Mouse (Mus musculus): ENCODE data around the gene Tspan11. TPM values are rescaled to one million over a fixed set of nuclear protein-coding genes. Genes with fewer than 3 reads are reported as not detected.

Tspan11 gene
- total RNA-seq (2022) = 1 to 10 TPM in 2 of 4 experiments, under 1 TPM in 2; 0.24 to 1.5 (median 0.68) TPM

DNA sequence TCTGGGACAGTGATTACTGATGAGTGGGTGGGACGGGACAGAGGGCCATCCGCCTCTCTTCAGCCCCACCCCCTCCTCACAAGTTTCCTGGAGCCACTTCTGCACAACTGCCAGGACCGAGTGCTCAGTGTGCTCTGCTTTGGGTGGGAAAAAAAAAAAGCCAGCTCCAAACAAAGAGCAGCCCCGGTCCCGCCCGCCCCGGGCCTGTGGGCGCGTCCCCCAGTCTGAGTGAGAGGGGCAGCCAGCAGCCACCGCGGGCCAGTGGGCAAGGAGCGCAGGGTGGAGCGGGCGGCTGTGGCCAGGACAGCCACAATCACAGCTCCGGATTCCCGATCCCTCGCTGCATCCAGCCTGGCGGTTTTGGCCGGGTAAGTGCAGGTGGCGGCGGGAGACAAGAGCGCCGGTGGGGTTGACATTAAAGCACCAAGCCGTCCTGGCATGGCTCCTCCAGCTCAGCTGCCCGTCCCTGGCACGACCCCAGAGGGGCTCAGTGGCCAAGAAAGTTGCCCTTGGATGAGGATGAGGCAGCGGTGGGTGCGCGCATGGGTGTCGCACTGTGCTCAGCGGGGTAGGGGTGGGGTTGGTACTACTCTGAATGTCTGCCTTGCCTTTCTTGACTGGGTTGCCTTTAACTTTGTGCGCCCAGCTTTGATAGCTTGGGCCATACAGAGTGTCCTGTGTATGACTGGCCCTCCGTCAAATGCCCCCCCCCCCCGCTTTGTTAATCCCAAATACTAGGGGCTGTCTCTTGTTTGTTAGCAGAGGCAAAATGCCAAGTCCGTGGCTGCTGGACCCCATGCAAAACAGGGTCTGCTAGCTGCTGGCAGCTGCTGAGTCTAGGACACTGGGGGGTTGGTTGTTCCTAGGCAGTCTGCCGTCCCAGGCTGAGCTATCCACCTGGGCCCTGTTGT, at the start of gene Tspan11:
Tspan11 (plus strand) TSS at position 79 of the 911 bp plus-strand sequence.
- DNase-seq (ENCODE audit: low spot score in 2 of 2) = peak in 1 of 2 experiments; percentile 24

DNA sequence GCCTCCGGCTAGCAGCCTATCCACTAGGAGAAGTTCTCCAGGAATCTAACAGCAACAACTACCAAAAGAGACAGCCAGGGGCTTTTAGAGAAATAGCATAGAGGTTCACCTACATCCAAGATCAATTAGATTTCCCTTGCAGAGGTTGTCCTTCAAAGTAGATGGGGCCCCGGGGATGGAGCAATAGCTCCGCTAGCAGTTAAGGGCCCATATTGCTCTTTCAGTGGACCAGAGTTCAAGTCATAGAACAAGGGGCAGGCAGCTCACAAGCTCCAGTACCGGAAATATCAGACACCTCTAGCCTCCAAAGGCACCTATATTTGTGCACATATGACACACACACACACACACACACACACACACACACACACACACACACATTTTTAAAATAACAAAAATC, 49.5 kb upstream of the Tspan11 start:
- DNase-seq (ENCODE audit: low spot score in 2 of 2) = no peak

DNA sequence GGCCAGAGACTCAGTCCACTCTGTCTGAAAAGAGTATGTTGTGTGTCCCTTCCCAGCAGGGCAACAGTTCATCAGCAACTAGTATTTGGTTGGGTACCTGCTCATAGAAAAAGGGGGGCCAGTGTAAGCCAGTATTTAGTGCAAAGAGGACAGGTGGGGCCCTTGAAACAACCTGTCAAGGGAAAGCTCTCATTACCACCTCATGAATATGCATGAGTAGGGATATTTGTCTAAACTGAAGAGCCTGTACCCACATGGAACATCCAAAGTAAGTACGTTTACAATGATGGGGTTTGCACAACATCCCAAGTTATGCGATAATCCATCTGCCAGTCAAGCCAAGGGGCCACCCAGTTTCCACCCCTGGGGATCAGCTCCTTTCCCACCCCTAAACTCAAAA, 47.9 kb upstream of the Tspan11 start:
- DNase-seq (ENCODE audit: low spot score in 2 of 2) = no peak

- DNase-seq (ENCODE audit: low spot score in 2 of 2) = no peak
Observed at GRCm38 (mm10) chr6:127840171-127840570, 47.2 kb upstream of the Tspan11 start.

DNA sequence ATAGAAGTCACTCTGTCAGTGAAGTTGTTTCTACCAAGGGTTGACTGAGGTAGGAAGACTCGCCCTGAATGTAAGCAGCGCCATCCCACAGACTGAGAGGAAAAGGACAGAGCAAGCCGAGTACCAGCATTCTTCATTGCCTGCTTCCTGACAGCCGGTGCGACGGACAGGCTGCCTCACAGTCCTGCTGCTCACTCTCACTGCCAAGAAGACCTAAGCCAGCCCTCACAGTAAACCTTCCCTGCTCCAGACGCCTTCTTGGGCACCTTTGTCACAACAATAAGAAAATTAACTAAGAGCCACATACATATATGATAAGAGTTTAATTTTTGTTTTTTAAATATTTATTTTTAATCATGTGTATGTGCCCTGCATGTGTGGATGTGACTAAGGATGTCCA, 46.1 kb upstream of the Tspan11 start:
- no peak for DNase-seq (ENCODE audit: low spot score in 2 of 2)

DNA sequence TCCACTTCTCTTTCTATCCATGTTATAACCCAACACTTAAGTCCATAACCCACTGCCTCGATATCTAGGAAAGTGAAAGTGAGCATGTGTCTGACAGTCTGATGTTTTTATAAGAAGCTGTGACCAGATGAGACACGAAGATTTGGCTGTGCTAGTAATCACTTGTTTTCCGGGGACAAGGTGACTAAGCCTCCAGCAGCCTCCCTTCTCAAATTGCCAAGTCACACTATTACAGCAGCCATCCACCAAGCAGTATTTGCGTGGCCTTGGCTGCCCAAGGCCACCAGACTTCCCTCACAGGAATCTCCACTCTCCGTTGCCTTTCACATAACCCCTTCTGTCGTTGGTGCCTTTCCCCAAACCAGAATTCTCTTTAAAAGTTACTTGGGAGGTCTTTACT, 40.9 kb upstream of the Tspan11 start:
- DNase-seq (ENCODE audit: low spot score in 2 of 2) = no peak

DNA sequence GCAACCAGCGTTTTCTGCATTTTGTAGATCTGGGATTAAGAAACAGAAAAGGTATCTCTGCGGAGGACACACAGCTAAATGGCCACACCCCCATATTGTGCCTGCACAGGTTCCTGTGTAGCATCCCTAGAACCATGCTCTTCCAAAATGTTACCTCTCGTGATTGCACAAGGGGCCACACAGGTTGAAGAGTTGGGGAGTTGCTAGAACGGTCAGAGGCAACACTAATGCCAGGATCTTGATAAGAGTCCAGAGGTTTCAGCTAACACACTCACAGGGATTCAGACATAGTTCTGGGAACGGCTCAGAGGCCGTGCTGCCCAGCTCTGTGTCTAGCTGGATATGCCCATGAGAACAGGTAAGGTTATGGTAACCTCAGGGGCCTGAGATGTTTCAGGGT, 37.9 kb upstream of the Tspan11 start:
- no peak for DNase-seq (ENCODE audit: low spot score in 2 of 2)

DNA sequence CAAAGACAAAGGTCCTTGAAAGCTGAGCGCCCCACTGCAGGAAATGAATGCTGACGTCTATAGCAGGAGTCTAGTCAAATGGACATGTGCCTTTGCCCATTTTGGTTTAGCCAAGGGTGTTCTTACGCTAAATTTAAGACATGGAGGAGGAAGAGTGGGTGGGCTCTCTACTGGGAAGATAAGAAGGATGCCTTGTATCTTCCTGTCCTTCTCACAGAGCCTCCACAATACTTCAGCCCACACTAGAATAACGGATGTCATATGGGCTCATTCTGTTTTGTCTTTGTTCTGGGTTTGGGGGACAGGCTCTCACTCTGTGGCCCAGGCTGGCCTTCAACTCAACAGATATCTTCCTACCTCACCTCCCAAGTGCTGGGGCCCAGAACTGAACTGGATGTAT, 35.8 kb upstream of the Tspan11 start:
- no peak for DNase-seq (ENCODE audit: low spot score in 2 of 2)

GRCm38 (mm10) chr6:127853241-127853640, 34.1 kb upstream of the Tspan11 start:
- DNase-seq (ENCODE audit: low spot score in 2 of 2) = no peak

GRCm38 (mm10) chr6:127853771-127854687, 33.4 kb upstream of the Tspan11 start:
- DNase-seq (ENCODE audit: low spot score in 2 of 2) = no peak

DNA sequence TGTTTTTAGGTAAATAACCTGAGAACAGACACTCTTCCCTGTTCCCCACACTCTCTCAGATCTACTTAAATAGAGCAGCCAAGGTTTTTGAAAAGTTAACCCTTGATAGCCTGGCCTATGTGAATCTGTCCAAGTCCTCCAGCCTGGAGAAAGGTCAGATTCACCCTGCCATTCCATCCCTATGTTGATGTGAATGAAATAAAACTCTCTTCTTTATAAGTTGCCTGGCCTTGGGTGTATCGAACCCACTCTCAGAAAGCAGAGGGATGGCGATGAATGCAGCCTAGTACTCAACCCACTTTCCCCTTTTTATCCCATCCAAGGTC, 32.7 kb upstream of the Tspan11 start:
- DNase-seq (ENCODE audit: low spot score in 2 of 2) = no peak

GRCm38 (mm10) chr6:127855711-127856295, 31.6 kb upstream of the Tspan11 start:
- DNase-seq (ENCODE audit: low spot score in 2 of 2) = no peak

DNA sequence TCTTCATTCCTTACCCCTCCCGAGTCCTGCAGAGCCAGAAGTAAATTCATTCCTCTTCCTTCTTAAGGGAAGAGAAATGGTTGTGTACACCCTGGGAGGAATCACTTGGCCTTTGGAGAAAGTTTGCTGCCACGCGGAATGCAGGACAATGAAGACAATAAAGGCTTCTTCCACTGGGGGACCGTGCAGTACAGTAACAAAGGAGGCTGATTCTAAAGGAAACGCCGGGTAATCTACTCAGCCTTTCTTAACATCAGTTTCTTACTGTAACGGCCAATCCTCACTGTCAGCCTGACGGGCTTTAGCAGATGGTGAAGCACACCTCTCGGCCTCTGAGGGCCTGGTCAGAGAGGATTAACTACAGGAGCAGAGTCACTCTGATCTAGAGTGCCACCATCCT, 25.4 kb upstream of the Tspan11 start:
- DNase-seq (ENCODE audit: low spot score in 2 of 2) = no peak

- DNase-seq (ENCODE audit: low spot score in 2 of 2) = no peak
Observed at GRCm38 (mm10) chr6:127865391-127865790, 22.0 kb upstream of the Tspan11 start.

DNA sequence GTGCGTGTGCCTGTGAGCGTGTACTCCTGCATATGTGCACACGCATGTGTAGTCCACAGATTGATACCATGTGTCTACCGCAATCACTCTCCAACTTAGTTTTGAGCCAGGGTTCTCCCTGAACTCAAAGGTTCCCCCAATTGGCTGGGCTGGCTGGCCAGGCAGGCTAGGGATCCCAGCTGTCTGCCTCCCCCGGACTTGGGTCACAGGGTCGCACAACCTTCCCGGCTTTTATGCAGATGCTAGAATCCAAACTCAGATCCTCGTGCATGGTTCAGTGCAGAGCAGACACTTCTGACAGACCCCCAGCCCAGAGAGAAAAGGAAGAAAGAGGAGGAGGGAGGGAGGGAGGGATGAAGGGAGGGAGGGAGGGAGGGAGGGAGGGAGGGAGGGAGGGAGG, 18.8 kb upstream of the Tspan11 start:
- DNase-seq (ENCODE audit: low spot score in 2 of 2) = no peak

DNA sequence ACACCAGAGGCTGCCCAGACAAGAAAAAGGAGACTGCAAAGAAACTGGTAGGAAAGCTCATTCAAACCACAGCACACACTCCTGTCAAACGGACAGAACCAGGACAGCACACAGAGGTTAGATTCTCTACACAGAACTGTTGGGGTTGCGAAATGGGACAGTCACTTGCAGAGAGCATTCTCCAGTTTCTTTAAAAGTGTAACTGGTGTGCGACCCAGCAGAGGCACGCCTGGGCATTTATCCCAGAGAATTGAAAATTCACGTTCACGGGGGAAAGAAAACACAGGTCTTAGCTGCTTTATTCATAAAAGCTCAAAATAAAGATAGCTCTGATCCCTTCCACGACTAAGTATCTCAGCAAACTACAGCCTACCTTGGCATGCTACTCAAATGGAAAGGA, 18.3 kb upstream of the Tspan11 start:
- DNase-seq (ENCODE audit: low spot score in 2 of 2) = no peak

GRCm38 (mm10) chr6:127870345-127871324, 16.8 kb upstream of the Tspan11 start:
- DNase-seq (ENCODE audit: low spot score in 2 of 2) = peak; percentile 53 to 70

DNA sequence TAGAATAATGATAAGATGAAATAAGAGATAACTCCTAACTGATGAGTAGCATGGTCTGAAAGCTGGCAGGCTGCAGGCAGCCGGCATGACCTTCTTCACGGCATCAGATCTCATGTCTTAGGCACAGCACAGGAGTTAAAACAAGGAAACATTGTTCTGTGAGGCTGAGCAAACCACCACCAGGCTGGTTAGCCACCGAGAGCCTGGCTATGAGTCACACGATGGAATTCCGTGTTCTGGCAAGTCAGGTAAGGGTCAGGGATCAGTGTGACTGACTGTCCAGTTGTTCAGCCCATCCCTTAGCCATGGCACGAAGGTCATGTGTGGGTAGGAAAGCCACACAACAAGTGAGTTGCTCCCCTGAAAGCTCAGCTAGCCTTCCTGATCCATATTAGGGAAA, 16.0 kb upstream of the Tspan11 start:
- no peak for DNase-seq (ENCODE audit: low spot score in 2 of 2)

GRCm38 (mm10) chr6:127872581-127872980, 14.8 kb upstream of the Tspan11 start:
- no peak for DNase-seq (ENCODE audit: low spot score in 2 of 2)

DNA sequence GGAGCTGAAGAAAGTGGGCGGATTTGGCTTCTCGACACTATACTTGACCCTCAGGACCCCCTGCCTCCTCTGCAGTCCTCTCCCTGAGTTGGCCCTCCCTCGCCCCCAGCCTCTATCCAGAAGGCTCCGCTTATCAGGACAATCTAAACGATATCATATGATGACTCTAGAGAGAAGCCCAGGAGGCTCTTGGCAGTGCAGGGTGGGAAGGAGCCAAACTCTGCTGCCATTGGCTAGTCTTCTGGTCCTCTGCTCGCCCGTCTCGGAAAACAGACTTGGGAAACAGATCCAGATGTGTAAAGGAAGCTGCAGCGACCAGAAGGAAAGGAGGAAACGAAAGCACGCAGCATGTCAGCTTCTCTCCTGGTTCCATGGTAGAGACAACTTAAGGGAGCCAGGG, 11.5 kb upstream of the Tspan11 start:
- DNase-seq (ENCODE audit: low spot score in 2 of 2) = peak in 1 of 2 experiments; percentile 46

GRCm38 (mm10) chr6:127876436-127876835, 11.0 kb upstream of the Tspan11 start:
- DNase-seq (ENCODE audit: low spot score in 2 of 2) = no peak

Data from gastrocnemius, adult 8-10 months (tissue).